Mouse (Mus musculus) C2C12 (cell line): ENCODE results near the gene Hoxd11.

ENCODE experiments used
- CEBPB ChIP-seq: IDR thresholded peaks from one replicate; pipeline ENCODE4 v1.6.1; 2011; ENCODE audit warnings: low read depth, mild to moderate bottlenecking, control low read depth, moderate library complexity
- CTCF ChIP-seq: IDR thresholded peaks from one replicate; pipeline ENCODE4 v1.5.1; 2011; ENCODE audit not compliant: control insufficient read depth, insufficient read depth, insufficient read length
- FOSL1 ChIP-seq: IDR thresholded peaks from one replicate; pipeline ENCODE4 v1.8.0; 2011; ENCODE audit warnings: mild to moderate bottlenecking, low read length; ENCODE audit not compliant: poor library complexity, insufficient read depth, severe bottlenecking

- no peak for TF ChIP-seq CTCF
- no peak for TF ChIP-seq CEBPB
- no peak for TF ChIP-seq FOSL1
Observed at GRCm38 (mm10) chr2:74667191-74667841, 12.0 kb upstream of the Hoxd11 start.
